Mouse (Mus musculus) forebrain, embryonic 16.5 days (tissue): ENCODE measurements around the gene Prmt9. TPM values are rescaled to one million over a fixed set of nuclear protein-coding genes. Genes with fewer than 3 reads are reported as not detected.

Source experiments
- ATAC-seq: fragments of 200-750 bp; cut with Nextera tagmentation; 2 replicates; pipeline ENCODE4 v1.8.0; 2017; ENCODE audit warnings: mild to moderate bottlenecking, moderate library complexity
- H3K27ac ChIP-seq: fragments of 300-500 bp; sonication (generic); 2 replicates; pipeline ENCODE4 v1.5.1; 2014; ENCODE audit warnings: low read length, control low read depth
- H3K27me3 ChIP-seq: fragments of 300-500 bp; sonication (generic); replicated peaks from 2 replicates; pipeline ENCODE4 v1.6.1; 2014; ENCODE audit warnings: low read length; ENCODE audit not compliant: control insufficient read depth, insufficient read depth
- H3K36me3 ChIP-seq: fragments of 300-500 bp; sonication (generic); 2 replicates; pipeline ENCODE4 v1.6.1; 2014; ENCODE audit not compliant: control insufficient read depth, insufficient read depth
- H3K4me1 ChIP-seq: fragments of 300-500 bp; sonication (generic); replicated peaks from 2 replicates; pipeline ENCODE4 v1.6.1; 2014; ENCODE audit warnings: low read length; ENCODE audit not compliant: control insufficient read depth, insufficient read depth
- H3K4me2 ChIP-seq: fragments of 300-500 bp; sonication (generic); 2 replicates; pipeline ENCODE4 v1.6.1; 2014; ENCODE audit warnings: mild to moderate bottlenecking, low read length, control low read depth
- H3K4me3 ChIP-seq: fragments of 300-500 bp; sonication (generic); replicated peaks from 2 replicates; pipeline ENCODE4 v1.5.1; 2014; ENCODE audit warnings: mild to moderate bottlenecking, low read length, control low read depth
- H3K9ac ChIP-seq: fragments of 300-500 bp; sonication (generic); replicated peaks from 2 replicates; pipeline ENCODE4 v1.6.1; 2014; ENCODE audit warnings: low read depth, low read length, control low read depth
- H3K9me3 ChIP-seq: fragments of 300-500 bp; sonication (generic); 2 replicates; pipeline ENCODE4 v1.6.1; 2016; ENCODE audit warnings: low read length; ENCODE audit not compliant: control insufficient read depth
- WGBS: fragments of 180-500 bp; shearing (Covaris S2); extraction: QIAGEN DNeasy Blood & Tissue Kit; methylation state at CpG from one replicate; pipeline ENCODE4 v1.1.7; 2014; 5-methylcytosine and 5-hydroxymethylcytosine counted together
- polyA plus RNA-seq: library from polyadenylated mRNA; unstranded; fragments of >200 nt; fragmentation: Nextera tagmentation; extraction: Ambion mirVana; gene quantifications from 2 replicates; pipeline ENCODE4 v1.2.1, GENCODE M21; 2015

Gene Prmt9
- polyA plus RNA-seq, 1 experiment from 2014 or later: 28.5 TPM

DNA sequence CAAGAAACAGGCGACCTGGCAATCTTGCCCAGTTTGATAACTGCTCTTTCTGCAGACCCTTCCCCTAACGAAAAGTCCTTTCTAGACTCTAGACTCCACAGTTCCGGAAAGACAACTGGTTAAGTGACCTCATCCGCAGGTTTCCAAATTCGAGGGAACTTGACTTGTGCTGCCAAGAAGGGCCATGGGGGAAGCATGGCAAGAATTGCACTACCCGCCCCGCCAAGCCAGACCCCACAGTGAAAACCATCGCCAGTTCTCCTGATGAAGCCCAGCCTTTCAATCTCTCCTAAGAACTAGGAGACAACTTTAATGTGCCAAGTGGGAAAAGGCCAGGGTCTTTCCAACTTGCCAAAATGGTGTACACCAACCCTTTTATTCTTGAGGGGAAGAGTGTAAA lies 34.0 kb upstream of the Prmt9 start:
- H3K27me3 ChIP-seq: 0 out of 2 replicates have a peak, but pooled peaks cover 3% of the 10 kb centered on the region
- no peaks in the 10 kb centered on the region for H3K36me3 ChIP-seq
- H3K4me1 ChIP-seq: peaks cover 12% of the 10 kb centered on the region
- H3K4me3 ChIP-seq: no peak overlapping the region
- H3K9ac ChIP-seq: no peak overlapping the region
- ATAC-seq: no peak
- H3K27ac ChIP-seq: no peak overlapping the region
- H3K9me3 ChIP-seq: no peaks in the 10 kb centered on the region
- no peak overlapping the region for H3K4me2 ChIP-seq
- WGBS: 93% methylated on average over 8 of the region's 8 CpGs

DNA sequence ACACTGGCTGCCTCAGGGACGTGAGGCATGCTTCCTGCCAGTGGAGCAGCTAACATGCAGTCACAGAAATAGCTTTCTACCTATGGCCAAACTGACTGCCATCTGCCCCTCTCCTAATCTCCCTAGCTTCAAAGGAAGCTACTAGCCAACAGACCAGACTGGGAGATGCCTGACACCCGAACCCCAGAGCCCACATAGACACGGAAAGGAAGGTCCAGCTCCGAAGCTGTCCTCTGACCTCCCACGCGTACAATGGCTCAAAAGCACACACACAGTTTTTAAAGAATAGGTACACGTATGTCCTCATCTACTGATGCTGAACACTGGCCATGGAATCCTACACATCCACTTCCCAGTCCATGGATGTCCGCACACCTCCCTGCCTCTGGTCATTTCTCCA lies 33.4 kb upstream of the Prmt9 start:
- Histone ChIP-seq H3K4me1 (peaks cover 12% of the 10 kb centered on the region), H3K36me3 (no peaks in the 10 kb centered on the region), H3K9me3 (no peaks in the 10 kb centered on the region), H3K27ac (no peak overlapping the region), H3K9ac (no peak overlapping the region), H3K4me3 (no peak overlapping the region), H3K4me2 (no peak overlapping the region), H3K27me3 (0 out of 2 replicates have a peak, but pooled peaks cover 3% of the 10 kb centered on the region)
- 89% methylated on average over 8 of the region's 8 CpGs for WGBS
- ATAC-seq: no peak

DNA sequence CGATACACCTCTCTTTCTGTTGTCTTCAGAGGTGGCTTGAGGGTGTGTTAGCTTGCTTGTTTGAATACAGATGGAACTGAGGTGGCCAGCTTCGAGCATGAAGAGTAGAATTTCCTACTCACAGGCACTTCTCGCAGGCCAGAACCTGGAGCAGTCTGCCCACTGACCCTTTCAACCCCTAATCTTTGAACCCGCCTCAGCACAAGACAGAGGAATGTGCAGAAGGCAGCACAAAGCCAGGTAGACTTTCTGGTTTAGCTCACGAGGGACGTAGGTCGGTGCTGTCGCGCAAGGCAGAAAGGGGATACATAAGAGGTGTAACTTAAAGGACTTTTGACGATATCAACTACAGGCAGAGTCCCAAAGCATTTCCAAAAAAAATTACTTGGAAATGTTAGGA lies 32.4 kb upstream of the Prmt9 start:
- Histone ChIP-seq H3K9ac (peak overlapping the region; percentile 70), H3K4me2 (peak overlapping the region; percentile 95), H3K4me3 (peak overlapping the region; percentile 79), H3K27me3 (0 out of 2 replicates have a peak, but pooled peaks cover 3% of the 10 kb centered on the region), H3K9me3 (no peaks in the 10 kb centered on the region), H3K4me1 (peaks cover 12% of the 10 kb centered on the region), H3K36me3 (no peaks in the 10 kb centered on the region), H3K27ac (no peak overlapping the region)
- 6% methylated on average over 10 of the region's 10 CpGs for WGBS
- ATAC-seq: no peak

DNA sequence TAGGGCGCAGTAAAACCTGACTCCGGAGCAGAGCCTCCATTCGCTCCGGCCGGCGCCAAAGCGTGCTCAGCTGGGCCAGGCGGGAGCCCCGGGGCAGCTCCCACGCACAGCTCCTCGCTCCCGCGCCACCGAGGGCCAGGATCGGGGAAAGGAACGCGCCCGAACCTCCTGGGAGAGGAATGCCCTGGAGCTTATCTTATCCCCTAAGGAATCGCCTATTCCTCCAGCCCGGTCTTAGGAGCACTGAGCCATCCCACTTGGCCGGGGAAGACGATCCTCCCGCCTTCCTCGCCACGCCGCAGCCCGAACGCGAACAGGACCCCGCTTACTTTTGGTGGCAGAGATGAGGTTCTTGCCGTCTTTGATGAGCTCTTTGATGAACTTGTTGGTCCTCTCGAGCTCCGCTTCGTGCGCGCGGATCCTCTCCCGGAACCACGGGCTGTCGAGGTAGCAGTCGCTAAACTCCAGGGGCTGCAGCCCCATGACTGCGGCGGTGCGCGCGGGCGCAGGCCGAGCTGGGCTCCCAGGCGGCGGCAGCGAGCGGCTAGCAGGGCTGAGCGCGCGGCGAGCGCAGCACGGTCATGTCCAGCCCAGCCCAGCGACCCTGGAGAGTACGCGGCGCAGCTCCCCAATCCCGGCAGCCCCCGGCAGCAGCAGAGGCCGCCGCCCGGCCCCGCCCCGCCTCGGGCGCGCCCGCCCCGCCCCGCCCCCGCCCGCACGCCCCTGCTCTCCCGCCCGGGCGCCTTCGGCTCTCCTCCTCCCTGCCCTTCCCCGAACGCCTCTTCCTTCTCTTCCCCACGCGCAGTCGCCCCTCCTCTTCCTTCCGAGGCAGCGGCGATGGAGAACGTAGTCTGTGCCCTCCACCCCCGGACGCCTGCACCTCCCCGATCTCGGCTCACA lies 31.6 kb upstream of the Prmt9 start, which contains the start of gene Arhgap10:
Gene Arhgap10 (minus strand): TSS at position 653 of the 900 bp plus-strand sequence.
- Histone ChIP-seq H3K4me1 (peaks cover 12% of the 10 kb centered on the region), H3K27ac (no peak within 1 kb of the TSS), H3K4me3 (peak within 1 kb of the TSS; percentile 79), H3K9ac (peak within 1 kb of the TSS; percentile 70), H3K27me3 (0 out of 2 replicates have a peak, but pooled peaks cover 3% of the 10 kb centered on the region), H3K36me3 (no peaks in the 10 kb centered on the region), H3K4me2 (peak within 1 kb of the TSS; percentile 95), H3K9me3 (no peaks in the 10 kb centered on the region)
- ATAC-seq: peak; percentile 91
- under 1% methylated on average over 62 of the region's 95 CpGs for WGBS

DNA sequence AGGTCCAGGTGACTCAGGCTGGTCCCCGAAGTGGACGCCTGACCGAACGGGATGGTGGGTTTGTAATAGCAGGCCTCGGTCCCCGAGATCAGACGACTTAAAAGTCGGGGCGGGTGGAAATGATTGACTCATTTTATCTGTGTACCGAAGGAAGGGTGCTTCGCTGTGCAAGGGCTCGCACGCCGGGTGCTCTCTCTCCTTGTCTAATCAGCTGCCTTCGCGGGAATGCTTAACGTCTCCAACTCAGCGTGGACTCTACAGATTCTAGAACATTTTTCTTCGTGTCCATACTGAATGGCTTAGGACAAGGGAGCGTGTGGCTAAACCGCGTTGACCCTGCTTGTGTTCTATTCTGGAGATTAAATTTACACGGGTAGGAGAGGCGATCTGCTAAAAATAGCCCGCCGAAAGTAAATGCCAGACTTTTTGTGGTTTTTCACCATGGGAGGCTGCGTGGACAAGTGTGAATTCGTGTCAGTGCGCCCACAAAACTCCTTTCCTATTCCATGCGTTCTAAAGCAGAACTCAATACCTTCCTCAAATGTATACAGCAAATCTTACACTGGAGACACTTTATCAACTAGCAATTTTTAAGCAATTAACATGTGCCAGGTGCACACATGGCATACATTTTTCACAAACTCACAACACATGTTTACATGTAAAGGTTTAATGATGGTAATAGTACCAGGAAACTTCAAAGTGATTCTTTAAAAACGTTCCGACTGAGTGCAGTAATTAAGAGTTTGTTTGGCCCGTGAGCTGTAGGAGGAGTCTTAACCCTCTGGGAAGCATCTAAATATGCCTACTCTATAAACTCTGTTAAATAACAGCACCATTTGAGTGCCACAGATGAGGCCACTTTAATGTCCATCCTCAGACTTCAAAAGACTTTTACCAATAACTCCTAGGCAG lies 30.7 kb upstream of the Prmt9 start:
- Histone ChIP-seq H3K4me1 (peaks cover 12% of the 10 kb centered on the region), H3K27me3 (0 out of 2 replicates have a peak, but pooled peaks cover 3% of the 10 kb centered on the region), H3K36me3 (no peaks in the 10 kb centered on the region), H3K4me2 (peak overlapping the region; percentile 95), H3K9me3 (no peaks in the 10 kb centered on the region), H3K4me3 (peak overlapping the region; percentile 79), H3K9ac (peak overlapping the region; percentile 70), H3K27ac (no peak overlapping the region)
- peak; percentile 72 for ATAC-seq
- 4% methylated on average over 33 of the region's 33 CpGs for WGBS

DNA sequence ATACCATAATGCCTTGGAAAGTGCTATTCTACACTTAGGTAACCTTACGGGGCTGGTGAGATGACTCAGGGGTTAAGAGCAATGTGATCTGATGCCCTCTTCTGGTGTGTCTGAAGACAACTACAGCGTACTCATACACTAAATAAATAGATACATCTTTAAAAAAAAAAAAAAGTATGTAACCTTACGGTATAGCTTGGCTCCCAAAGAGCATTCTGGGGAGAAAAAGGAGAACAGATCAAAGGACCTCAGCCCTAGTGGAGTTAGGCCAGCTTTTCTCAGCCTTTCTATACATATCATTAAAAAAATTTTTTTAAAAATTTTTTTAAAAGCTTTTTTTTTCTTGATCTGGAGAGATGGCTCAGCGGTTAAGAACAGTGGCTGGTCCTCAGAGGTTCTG lies 28.6 kb upstream of the Prmt9 start:
- H3K9me3 ChIP-seq: no peaks in the 10 kb centered on the region
- H3K4me3 ChIP-seq: no peak overlapping the region
- H3K4me1 ChIP-seq: peaks cover 12% of the 10 kb centered on the region
- H3K9ac ChIP-seq: no peak overlapping the region
- no peak overlapping the region for H3K4me2 ChIP-seq
- H3K27me3 ChIP-seq: no peaks in the 10 kb centered on the region
- WGBS: 96% methylated on average over 4 of the region's 4 CpGs
- H3K36me3 ChIP-seq: no peaks in the 10 kb centered on the region
- no peak for ATAC-seq
- H3K27ac ChIP-seq: no peak overlapping the region

DNA sequence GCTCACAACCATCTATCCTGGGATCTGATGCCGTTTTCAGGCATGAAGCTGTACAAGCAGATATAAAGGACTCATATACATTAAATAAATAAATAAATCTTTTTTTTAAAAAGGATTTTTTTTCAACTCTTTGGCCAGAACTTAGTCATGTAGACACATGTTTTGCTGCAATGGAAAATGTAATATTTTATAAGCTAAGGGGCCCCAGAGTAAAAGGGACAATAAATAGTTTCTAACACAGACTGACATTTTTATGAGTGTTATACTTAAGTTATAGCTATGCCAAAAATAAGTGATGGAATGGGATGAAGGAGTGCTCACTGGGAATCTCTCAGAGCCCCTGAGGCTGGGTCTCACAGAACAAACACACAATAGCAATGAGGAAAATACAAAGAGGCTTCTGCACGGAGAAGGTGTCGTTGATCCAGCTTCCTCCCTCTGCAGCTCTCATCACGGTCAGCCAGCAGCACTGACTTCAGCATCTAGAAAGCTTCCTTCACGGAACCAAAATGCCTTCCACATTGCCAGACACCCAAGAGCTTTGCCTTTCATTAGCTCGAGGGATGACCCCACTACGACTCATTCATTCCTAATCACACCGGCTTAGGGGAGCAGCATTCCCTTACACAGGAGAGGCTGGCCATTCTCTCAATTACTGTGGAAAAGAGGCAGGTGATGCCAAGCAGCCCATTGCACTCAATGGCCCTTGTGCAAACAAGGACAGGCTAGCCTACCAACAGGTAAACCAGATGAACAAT lies 28.0 kb upstream of the Prmt9 start:
- no peaks in the 10 kb centered on the region for H3K9me3 ChIP-seq
- no peak for ATAC-seq
- H3K4me2 ChIP-seq: no peak overlapping the region
- H3K27me3 ChIP-seq: no peaks in the 10 kb centered on the region
- WGBS: 79% methylated on average over 8 of the region's 8 CpGs
- H3K36me3 ChIP-seq: no peaks in the 10 kb centered on the region
- H3K4me1 ChIP-seq: peaks cover 12% of the 10 kb centered on the region
- no peak overlapping the region for H3K9ac ChIP-seq
- H3K4me3 ChIP-seq: no peak overlapping the region
- no peak overlapping the region for H3K27ac ChIP-seq

DNA sequence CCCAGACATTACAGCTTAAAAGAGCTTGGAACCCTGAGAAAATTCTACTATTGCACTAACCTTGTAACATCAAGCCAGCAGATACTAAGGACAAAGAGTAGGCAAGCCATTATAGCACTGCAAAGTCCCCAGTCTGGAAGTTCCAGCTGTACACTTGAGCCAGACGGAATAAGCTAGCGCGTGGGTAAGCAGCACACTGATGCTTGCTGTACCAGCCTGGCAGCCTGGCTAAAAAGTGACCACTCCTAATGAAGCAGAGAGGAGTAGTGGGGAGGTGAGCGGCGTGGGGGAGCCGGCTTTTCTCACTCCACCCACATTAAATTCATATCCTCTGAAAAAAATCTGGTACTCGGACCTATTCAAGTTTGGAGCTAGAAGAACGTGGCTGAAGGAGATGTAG lies 26.2 kb upstream of the Prmt9 start:
- no peak overlapping the region for H3K4me3 ChIP-seq
- no peak overlapping the region for H3K27ac ChIP-seq
- H3K9me3 ChIP-seq: no peaks in the 10 kb centered on the region
- WGBS: 90% methylated on average over 8 of the region's 8 CpGs
- peaks cover 3% of the 10 kb centered on the region; the same call in 1 of the 2 replicates for H3K4me1 ChIP-seq
- no peak overlapping the region for H3K4me2 ChIP-seq
- H3K9ac ChIP-seq: no peak overlapping the region
- H3K27me3 ChIP-seq: no peaks in the 10 kb centered on the region
- ATAC-seq: no peak
- no peaks in the 10 kb centered on the region for H3K36me3 ChIP-seq
